Mouse (Mus musculus) adrenal gland, adult 10 weeks (tissue): ENCODE data around the gene Ten1. TPM values are rescaled to one million over a fixed set of nuclear protein-coding genes. Genes with fewer than 3 reads are reported as not detected.

Source experiments
- polyA plus RNA-seq: library from polyadenylated mRNA; stranded (reverse); fragments of 350-450 nt; fragmentation: Illumina TruSeq; extraction: RNeasy Lipid Tissue Mini Kit (QIAGEN cat#74804); gene quantifications from one replicate; pipeline ENCODE4 v1.2.3, GENCODE M21; 2014; ENCODE audit warnings: low read depth, low replicate concordance

Ten1 gene
- polyA plus RNA-seq = 2.0 TPM

GRCm38 (mm10) chr11:116198639-116199531 lies at the start of gene Ten1, which contains the start of gene Acox1:
Ten1 (plus strand) TSS chr11:116198855.
Acox1 (minus strand) TSS chr11:116199045.

DNA sequence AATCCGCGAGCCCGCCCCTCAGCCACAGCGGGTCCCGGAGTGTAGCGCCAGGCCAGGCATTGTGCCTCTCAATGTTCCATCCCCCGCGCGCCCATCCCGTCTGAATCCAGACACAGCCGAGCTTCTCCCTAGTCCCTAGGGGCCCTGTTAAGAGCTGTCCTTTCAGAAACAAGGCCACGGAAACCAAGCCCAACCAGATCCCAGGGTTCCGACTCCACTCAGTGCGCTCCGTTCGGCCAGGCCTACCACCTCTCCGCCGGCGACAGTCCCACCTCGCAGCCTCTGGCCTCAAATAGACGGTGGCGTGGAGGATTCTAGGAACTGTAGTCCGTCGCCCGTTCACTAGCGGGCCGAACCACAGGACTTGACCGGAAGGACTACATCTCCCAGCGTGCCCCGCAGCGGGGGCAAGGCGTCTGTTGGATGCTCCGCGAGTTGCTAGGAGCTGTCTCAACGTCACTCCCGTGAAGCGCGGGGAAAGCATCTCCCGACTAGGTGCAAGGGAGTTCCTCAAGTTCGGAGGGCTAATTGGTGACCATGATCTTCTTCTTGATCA lies 30.7 kb upstream of the Ten1 start, which contains the start of gene Fbf1:
Fbf1 (minus strand) TSS at position 283 of the 556 bp plus-strand sequence.

DNA sequence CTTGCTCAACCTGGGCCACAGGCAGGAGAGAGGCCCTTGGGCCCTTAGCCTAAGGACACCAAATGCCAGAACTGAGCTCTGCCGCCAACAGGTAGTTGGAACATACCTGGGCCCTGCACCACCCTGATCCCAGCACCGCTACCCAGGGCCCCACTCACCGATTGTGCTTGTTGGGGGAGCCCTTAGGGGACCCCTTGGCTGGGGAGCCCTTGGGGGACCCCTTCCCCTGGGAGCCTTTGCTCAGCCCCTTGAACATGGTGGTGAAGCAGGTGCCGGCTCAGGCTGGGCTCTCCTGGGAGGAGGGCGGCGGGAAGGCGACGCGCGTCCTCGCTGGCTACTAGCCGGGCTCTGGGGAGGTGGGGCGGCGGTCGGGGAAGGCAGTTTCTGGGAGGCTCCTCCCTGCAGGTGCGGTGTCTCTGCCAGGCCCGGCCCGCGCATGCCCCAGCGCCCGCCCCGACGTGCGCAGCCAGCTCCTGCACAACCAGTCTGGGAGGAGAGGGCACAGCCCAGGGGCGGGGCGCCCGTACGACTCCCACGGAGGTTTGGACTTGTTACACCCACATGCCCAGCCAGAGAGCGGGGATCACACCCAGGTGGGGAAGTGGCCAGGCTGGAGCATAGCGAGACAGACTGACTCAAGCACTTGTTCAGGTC lies 39.2 kb downstream of the Ten1 start, which contains the start of gene Evpl:
Evpl (minus strand) TSS at position 336 of the 654 bp plus-strand sequence.

Other genes with a start within 250 kb of the Ten1 start
- not detected for gene Itgb4, start 224.1 kb upstream of the Ten1 start, polyA plus RNA-seq
- not detected for gene Galk1, start 186.1 kb upstream of the Ten1 start, polyA plus RNA-seq
- gene H3f3b, start 170.9 kb upstream of the Ten1 start, polyA plus RNA-seq = 649 TPM
- 2.2 TPM for gene Unk, start 168.5 kb upstream of the Ten1 start, polyA plus RNA-seq
- not detected for gene Unc13d, start 120.9 kb upstream of the Ten1 start, polyA plus RNA-seq
- 20.4 TPM for gene Wbp2, start 111.9 kb upstream of the Ten1 start, polyA plus RNA-seq
- gene Trim47, start 71.6 kb upstream of the Ten1 start, polyA plus RNA-seq = not detected
- 6.2 TPM for gene Trim65, start 67.7 kb upstream of the Ten1 start, polyA plus RNA-seq
- 2.7 TPM for gene Mrpl38, start 60.0 kb upstream of the Ten1 start, polyA plus RNA-seq
- gene Fbf1, start 30.7 kb upstream of the Ten1 start, polyA plus RNA-seq = 17.7 TPM
- gene Acox1, start 190 bp downstream of the Ten1 start, polyA plus RNA-seq = 192 TPM
- not detected for gene Evpl, start 39.2 kb downstream of the Ten1 start, polyA plus RNA-seq
- 10.0 TPM for gene Srp68, start 75.4 kb downstream of the Ten1 start, polyA plus RNA-seq
- not detected for gene Galr2, start 82.1 kb downstream of the Ten1 start, polyA plus RNA-seq
- gene Exoc7, start 108.4 kb downstream of the Ten1 start, polyA plus RNA-seq = 9.3 TPM
- gene Foxj1, start 136.5 kb downstream of the Ten1 start, polyA plus RNA-seq = not detected
- 0.82 TPM for gene Rnf157, start 214.2 kb downstream of the Ten1 start, polyA plus RNA-seq
- 8.3 TPM for gene Ubald2, start 235.2 kb downstream of the Ten1 start, polyA plus RNA-seq